Mouse (Mus musculus): Measurements from ENCODE around the gene Tpcn1.
A peak's percentile ranks its signal among the peaks of the same experiment; 100 is the strongest.

GRCm38 (mm10) chr5:120588569-120589094 is at the start of gene Tpcn1, which contains the start of gene Iqcd:
- TF ChIP-seq CTCF (IDR thresholded peaks at IDR 0.05; ENCODE audit: extremely low read depth, insufficient read depth, low read length) (no peak), POLR2A (IDR thresholded peaks at IDR 0.05; ENCODE audit: extremely low read depth, insufficient read depth, low read length) (peak; percentile 92)
